Mouse (Mus musculus) G1E (cell line): ENCODE measurements at regions not wholly inside any gene's neighbourhood (a gene's known extent, or its start where the extent isn't known, plus 50 kb on each side); places are given as distances from the start of the nearest gene placed in this dataset.

Experiments
- CTCF ChIP-seq: IDR thresholded peaks from 2 replicates; pipeline ENCODE4 v1.5.1; 2012; ENCODE audit warnings: low read depth, low read length, inconsistent platforms, mixed read lengths
- GATA1 ChIP-seq: IDR thresholded peaks from 2 replicates; pipeline ENCODE4 v1.6.1; 2012; ENCODE audit warnings: borderline replicate concordance, low read length, inconsistent platforms, mixed read lengths

GRCm38 (mm10) chr3:21819030-21819429 is 257.4 kb upstream of the Tbl1xr1 start:
- TF ChIP-seq GATA1, result no peak
- no peak for TF ChIP-seq CTCF
